Mouse (Mus musculus) stomach, embryonic 15.5 days (tissue): Measurements from ENCODE around the gene Kif3b. TPM values are rescaled to one million over a fixed set of nuclear protein-coding genes. Genes with fewer than 3 reads are reported as not detected.
A peak's percentile ranks its signal among the peaks of the same experiment; 100 is the strongest.

Experiments used
- ATAC-seq: fragments of 200-750 bp; cut with Nextera tagmentation; 2 replicates; pipeline ENCODE4 v1.8.0; 2017; ENCODE audit warnings: low read depth, moderate number of reproducible peaks, moderate TSS enrichment; ENCODE audit not compliant: insufficient read depth, low FRiP score
- H3K27ac ChIP-seq: fragments of 300-500 bp; sonication (generic); 2 replicates; pipeline ENCODE4 v1.5.1; 2015; ENCODE audit warnings: mild to moderate bottlenecking, inconsistent platforms
- H3K27me3 ChIP-seq: fragments of 300-500 bp; sonication (generic); replicated peaks from 2 replicates; pipeline ENCODE4 v1.6.1; 2015; ENCODE audit warnings: inconsistent platforms
- H3K36me3 ChIP-seq: fragments of 300-500 bp; sonication (generic); 2 replicates; pipeline ENCODE4 v1.6.1; 2015; ENCODE audit warnings: inconsistent platforms
- H3K4me1 ChIP-seq: fragments of 300-500 bp; sonication (generic); 2 replicates; pipeline ENCODE4 v1.6.1; 2015; ENCODE audit warnings: inconsistent platforms
- H3K4me2 ChIP-seq: fragments of 300-500 bp; sonication (generic); 2 replicates; pipeline ENCODE4 v1.6.1; 2015; ENCODE audit warnings: mild to moderate bottlenecking, inconsistent platforms
- H3K4me3 ChIP-seq: fragments of 300-500 bp; sonication (generic); replicated peaks from 2 replicates; pipeline ENCODE4 v1.5.1; 2015; ENCODE audit warnings: inconsistent platforms
- H3K9ac ChIP-seq: fragments of 300-500 bp; sonication (generic); 2 replicates; pipeline ENCODE4 v1.6.1; 2015; ENCODE audit warnings: inconsistent platforms
- H3K9me3 ChIP-seq: fragments of 300-500 bp; sonication (generic); 2 replicates; pipeline ENCODE4 v1.6.1; 2016; ENCODE audit warnings: inconsistent platforms
- WGBS: fragments of 180-500 bp; shearing (Covaris S2); methylation state at CpG from one replicate; pipeline ENCODE4 v1.1.7; 2015; 5-methylcytosine and 5-hydroxymethylcytosine counted together
- polyA plus RNA-seq: library from polyadenylated mRNA; unstranded; fragments of >200 nt; fragmentation: Nextera tagmentation; extraction: Ambion mirVana; gene quantifications from 2 replicates; pipeline ENCODE4 v1.2.1, GENCODE M21; 2015

The Kif3b gene
- polyA plus RNA-seq, 1 experiment from 2014 or later = 6.3 TPM

GRCm38 (mm10) chr2:153301123-153301522, 9.9 kb downstream of the Kif3b start:
- Histone ChIP-seq H3K4me1 (no peaks in the 10 kb centered on the region; the same call in 1 of the 2 replicates), H3K9me3 (no peaks in the 10 kb centered on the region), H3K27ac (no peak overlapping the region), H3K4me2 (no peak overlapping the region), H3K9ac (no peak overlapping the region), H3K36me3 (no peaks in the 10 kb centered on the region), H3K4me3 (no peak overlapping the region), H3K27me3 (no peaks in the 10 kb centered on the region)
- 91% methylated on average over 5 of the region's 5 CpGs for WGBS
- ATAC-seq = no peak

GRCm38 (mm10) chr2:153305240-153305639, 14.0 kb downstream of the Kif3b start:
- Histone ChIP-seq H3K27ac (no peak overlapping the region), H3K9ac (no peak overlapping the region), H3K4me2 (no peak overlapping the region), H3K36me3 (no peaks in the 10 kb centered on the region), H3K9me3 (no peaks in the 10 kb centered on the region), H3K4me1 (peaks cover 3% of the 10 kb centered on the region; the same call in 1 of the 2 replicates), H3K27me3 (no peaks in the 10 kb centered on the region), H3K4me3 (no peak overlapping the region)
- ATAC-seq = no peak; the same call in 1 of the 2 replicates
- 63% methylated on average over 6 of the region's 6 CpGs for WGBS

- Histone ChIP-seq H3K27ac (no peak overlapping the region), H3K4me2 (no peak overlapping the region), H3K9me3 (no peaks in the 10 kb centered on the region), H3K4me3 (no peak overlapping the region), H3K36me3 (no peaks in the 10 kb centered on the region), H3K27me3 (no peaks in the 10 kb centered on the region), H3K4me1 (peaks cover 3% of the 10 kb centered on the region; the same call in 1 of the 2 replicates), H3K9ac (no peak overlapping the region)
- 75% methylated on average over 7 of the region's 7 CpGs for WGBS
- no peak for ATAC-seq
Measured at GRCm38 (mm10) chr2:153308586-153308985, 17.4 kb downstream of the Kif3b start.

GRCm38 (mm10) chr2:153309106-153309505, 17.9 kb downstream of the Kif3b start:
- Histone ChIP-seq H3K4me2 (no peak overlapping the region), H3K27me3 (no peaks in the 10 kb centered on the region), H3K4me3 (no peak overlapping the region), H3K9me3 (no peaks in the 10 kb centered on the region), H3K4me1 (peaks cover 3% of the 10 kb centered on the region; the same call in 1 of the 2 replicates), H3K9ac (no peak overlapping the region), H3K36me3 (no peaks in the 10 kb centered on the region), H3K27ac (0 out of 2 replicates have a peak overlapping the region, but pooled peaks have one; percentile 31)
- 59% methylated on average over 8 of the region's 8 CpGs for WGBS
- no peak for ATAC-seq

- Histone ChIP-seq H3K4me2 (no peak overlapping the region), H3K9me3 (no peaks in the 10 kb centered on the region), H3K4me3 (no peak overlapping the region), H3K4me1 (peaks cover 3% of the 10 kb centered on the region; the same call in 1 of the 2 replicates), H3K27ac (no peak overlapping the region), H3K27me3 (no peaks in the 10 kb centered on the region), H3K36me3 (no peaks in the 10 kb centered on the region), H3K9ac (no peak overlapping the region)
- WGBS = 68% methylated on average over 6 of the region's 6 CpGs
- ATAC-seq = no peak
Measured at GRCm38 (mm10) chr2:153310228-153310627, 19.0 kb downstream of the Kif3b start.

GRCm38 (mm10) chr2:153312884-153313283, 21.7 kb downstream of the Kif3b start:
- Histone ChIP-seq H3K4me2 (no peak overlapping the region), H3K9ac (no peak overlapping the region), H3K4me1 (peaks cover 3% of the 10 kb centered on the region; the same call in 1 of the 2 replicates), H3K4me3 (no peak overlapping the region), H3K27ac (no peak overlapping the region), H3K36me3 (no peaks in the 10 kb centered on the region), H3K27me3 (no peaks in the 10 kb centered on the region), H3K9me3 (no peaks in the 10 kb centered on the region)
- WGBS = 84% methylated on average over 9 of the region's 9 CpGs
- no peak for ATAC-seq

GRCm38 (mm10) chr2:153318408-153318807, 27.2 kb downstream of the Kif3b start:
- WGBS = 94% methylated on average over 4 of the region's 4 CpGs

GRCm38 (mm10) chr2:153319036-153319643, 27.9 kb downstream of the Kif3b start:
- Histone ChIP-seq H3K4me3 (no peak overlapping the region), H3K27ac (0 out of 2 replicates have a peak overlapping the region, but pooled peaks have one; percentile 2), H3K4me2 (no peak overlapping the region), H3K9me3 (no peaks in the 10 kb centered on the region), H3K27me3 (no peaks in the 10 kb centered on the region), H3K36me3 (peaks cover 19% of the 10 kb centered on the region; the same call in 1 of the 2 replicates), H3K9ac (no peak overlapping the region), H3K4me1 (no peaks in the 10 kb centered on the region)
- ATAC-seq = no peak
- WGBS = 77% methylated on average over 8 of the region's 8 CpGs

More at GRCm38 (mm10) chr2:153318408-153318807, 27.2 kb downstream of the Kif3b start:
- Histone ChIP-seq H3K27ac (no peak overlapping the region), H3K4me1 (no peaks in the 10 kb centered on the region), H3K4me2 (no peak overlapping the region), H3K9ac (no peak overlapping the region), H3K36me3 (peaks cover 19% of the 10 kb centered on the region; the same call in 1 of the 2 replicates), H3K9me3 (no peaks in the 10 kb centered on the region), H3K4me3 (no peak overlapping the region), H3K27me3 (no peaks in the 10 kb centered on the region)
- no peak for ATAC-seq

GRCm38 (mm10) chr2:153325706-153326376, 34.6 kb downstream of the Kif3b start:
- Histone ChIP-seq H3K27me3 (no peaks in the 10 kb centered on the region), H3K4me2 (no peak overlapping the region), H3K9ac (no peak overlapping the region), H3K27ac (no peak overlapping the region), H3K9me3 (no peaks in the 10 kb centered on the region), H3K4me1 (no peaks in the 10 kb centered on the region), H3K36me3 (peaks cover 21% of the 10 kb centered on the region), H3K4me3 (no peak overlapping the region)
- WGBS = 68% methylated on average over 9 of the region's 9 CpGs
- ATAC-seq = no peak

GRCm38 (mm10) chr2:153332271-153332670, 41.1 kb downstream of the Kif3b start:
- H3K9ac ChIP-seq = no peak overlapping the region
- no peaks in the 10 kb centered on the region for H3K9me3 ChIP-seq
- H3K27ac ChIP-seq = no peak overlapping the region
- 91% methylated on average over 5 of the region's 5 CpGs for WGBS
- no peak for ATAC-seq
- H3K36me3 ChIP-seq = peaks cover 11% of the 10 kb centered on the region; the same call in 1 of the 2 replicates
- H3K4me1 ChIP-seq = no peaks in the 10 kb centered on the region
- no peaks in the 10 kb centered on the region for H3K27me3 ChIP-seq
- no peak overlapping the region for H3K4me3 ChIP-seq
- no peak overlapping the region for H3K4me2 ChIP-seq

GRCm38 (mm10) chr2:153332981-153333380, 41.8 kb downstream of the Kif3b start:
- H3K9me3 ChIP-seq = no peaks in the 10 kb centered on the region
- no peak overlapping the region for H3K27ac ChIP-seq
- 90% methylated on average over 3 of the region's 3 CpGs for WGBS
- H3K9ac ChIP-seq = no peak overlapping the region
- H3K4me2 ChIP-seq = no peak overlapping the region
- no peak for ATAC-seq
- H3K36me3 ChIP-seq = peaks cover 11% of the 10 kb centered on the region; the same call in 1 of the 2 replicates
- no peak overlapping the region for H3K4me3 ChIP-seq
- H3K27me3 ChIP-seq = no peaks in the 10 kb centered on the region
- H3K4me1 ChIP-seq = no peaks in the 10 kb centered on the region

- no peak overlapping the region for H3K27ac ChIP-seq
- no peaks in the 10 kb centered on the region for H3K27me3 ChIP-seq
- no peak overlapping the region for H3K9ac ChIP-seq
- ATAC-seq = no peak
- H3K4me3 ChIP-seq = no peak overlapping the region
- whole genome bisulfite sequencing = 73% methylated on average over 6 of the region's 6 CpGs
- H3K36me3 ChIP-seq = peaks cover 11% of the 10 kb centered on the region; the same call in 1 of the 2 replicates
- H3K4me1 ChIP-seq = no peaks in the 10 kb centered on the region
- H3K4me2 ChIP-seq = no peak overlapping the region
- H3K9me3 ChIP-seq = no peaks in the 10 kb centered on the region
Measured at GRCm38 (mm10) chr2:153333822-153334232, 42.6 kb downstream of the Kif3b start.
